Mouse (Mus musculus) erythroblast, embryonic 14.5 days (primary cell): Measurements from ENCODE around the gene Atf5.

Experiments used
- GATA1 ChIP-seq: IDR thresholded peaks from 2 replicates; pipeline ENCODE4 v1.6.1; 2012; ENCODE audit warnings: low read length, inconsistent platforms, mixed read lengths
- TAL1 ChIP-seq: IDR thresholded peaks from 3 replicates; pipeline ENCODE4 v1.6.1; 2012; ENCODE audit warnings: low read length, inconsistent platforms, mixed read lengths

- TF ChIP-seq TAL1 (no peak), GATA1 (no peak)
Measured at GRCm38 (mm10) chr7:44846804-44847203, 30.3 kb upstream of the Atf5 start.
